Mouse (Mus musculus) heart, adult 2 months (tissue): ENCODE results near the gene Cln6.

Experiments used
- CTCF ChIP-seq: fragments of 200-600 bp; IDR thresholded peaks from 2 replicates; pipeline ENCODE4 v1.8.1; 2022; ENCODE audit warnings: antibody characterized with exemption, mild to moderate bottlenecking, moderate library complexity
- EP300 ChIP-seq: fragments of 200-500 bp; IDR thresholded peaks from 2 replicates; pipeline ENCODE4 v1.6.1; 2011; ENCODE audit warnings: low read depth, low read length, control low read depth; ENCODE audit not compliant: insufficient read depth
- POLR2A ChIP-seq: fragments of 200-500 bp; IDR thresholded peaks from 2 replicates; pipeline ENCODE4 v1.6.1; 2011; ENCODE audit warnings: mild to moderate bottlenecking, low read depth, low read length, control low read depth; ENCODE audit not compliant: insufficient read depth

DNA sequence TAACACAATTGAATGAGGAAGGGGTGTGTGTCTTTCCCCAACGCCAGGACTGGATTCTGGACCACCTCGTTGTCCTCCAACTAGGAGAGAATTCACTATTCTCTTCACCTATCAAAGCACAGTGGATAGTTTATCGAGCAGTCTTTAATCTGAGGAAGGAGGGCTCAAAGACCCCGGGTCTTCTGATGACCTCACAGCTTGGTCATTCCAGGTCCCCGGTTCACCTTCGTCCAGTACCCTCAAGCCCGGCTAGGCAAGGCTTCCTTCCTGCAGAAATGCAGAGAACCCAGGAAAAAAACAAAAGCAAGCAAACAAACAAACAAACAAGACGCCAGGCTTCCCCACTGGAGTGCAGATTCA lies 459 bp upstream of the Cln6 start:
- TF ChIP-seq POLR2A = no peak
- no peak for TF ChIP-seq CTCF
- no peak for TF ChIP-seq EP300
